Mouse (Mus musculus): ENCODE measurements around the gene Prcp.
"Not testable (repeated sequence)": the region's sequence is repeated elsewhere in the genome, so short reads cannot be mapped to it uniquely, and the experiment has no call there.

Prcp gene

DNA sequence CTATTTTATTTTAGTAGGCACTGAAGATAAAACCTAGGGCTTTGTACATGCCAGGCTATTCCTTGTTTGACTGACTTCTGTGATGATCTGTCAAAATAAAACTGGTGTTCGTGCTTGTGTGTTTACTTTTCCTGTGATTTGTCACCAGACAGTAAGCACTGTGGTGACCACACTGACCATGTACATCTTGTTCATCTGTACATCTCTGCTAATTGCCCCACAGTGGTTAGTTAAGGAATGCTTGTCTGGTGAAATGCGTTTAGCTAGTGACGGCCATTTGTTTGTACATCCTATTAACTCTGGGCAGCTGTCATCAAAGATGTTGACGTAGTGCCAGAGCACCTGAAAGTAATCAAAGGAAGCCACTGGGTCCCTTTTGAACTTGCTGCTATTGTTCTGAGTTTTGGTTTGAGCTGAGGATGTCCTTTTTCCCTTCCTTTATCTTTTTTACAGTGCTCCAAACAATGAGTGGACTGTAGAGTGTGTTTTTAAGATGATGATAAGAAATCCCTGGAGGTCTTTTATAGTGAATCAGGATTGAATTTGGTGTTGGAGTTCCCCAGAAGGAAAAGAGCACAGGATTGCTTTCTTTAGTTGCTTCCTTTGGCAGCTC is 16.5 kb downstream of the Prcp start:
- DNase-seq, result no peak

DNA sequence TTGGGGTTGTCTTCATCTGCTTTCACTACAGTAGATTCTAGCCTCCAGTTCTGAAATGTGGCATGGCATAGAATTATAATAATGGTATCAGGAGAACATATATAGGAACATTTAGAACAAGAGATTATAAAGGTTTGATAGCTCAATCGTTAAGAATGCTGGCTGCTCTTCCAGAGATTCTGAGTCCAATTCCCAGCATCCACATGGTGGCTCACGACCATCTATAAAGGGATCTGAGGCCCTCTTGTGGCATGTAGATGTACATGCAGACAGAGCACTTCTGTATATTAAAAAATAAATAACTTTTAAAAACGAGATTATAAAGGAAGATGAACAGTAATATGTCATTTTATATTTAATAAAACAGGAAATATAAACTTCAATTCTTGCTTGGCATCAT is 19.2 kb downstream of the Prcp start:
- no peak for DNase-seq

DNA sequence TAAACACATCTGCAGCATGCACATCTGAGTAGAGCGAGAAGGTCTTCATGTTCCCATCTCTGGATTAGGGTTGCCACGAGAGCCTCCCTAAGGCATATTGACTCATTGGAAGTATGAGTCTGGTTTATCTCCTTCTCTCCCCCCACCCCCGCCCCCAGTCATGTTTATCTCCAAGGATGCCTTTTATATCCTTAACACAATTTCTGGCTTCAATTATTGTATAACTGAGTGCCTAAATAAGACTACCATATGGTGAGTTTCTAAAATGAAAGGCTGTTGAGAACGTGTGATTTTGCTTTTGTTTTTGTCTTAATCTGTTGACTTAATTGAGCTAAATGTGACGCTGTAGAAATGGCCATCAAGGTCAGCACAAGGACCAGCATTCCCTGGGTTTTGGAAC is 21.8 kb downstream of the Prcp start:
- DNase-seq, result no peak

GRCm38 (mm10) chr7:92897021-92897420 is 22.8 kb downstream of the Prcp start:
- DNase-seq, result peak; percentile 11 to 36

GRCm38 (mm10) chr7:92903360-92904038 is 29.2 kb downstream of the Prcp start:
- peak; percentile 77 to 79 for DNase-seq

DNA sequence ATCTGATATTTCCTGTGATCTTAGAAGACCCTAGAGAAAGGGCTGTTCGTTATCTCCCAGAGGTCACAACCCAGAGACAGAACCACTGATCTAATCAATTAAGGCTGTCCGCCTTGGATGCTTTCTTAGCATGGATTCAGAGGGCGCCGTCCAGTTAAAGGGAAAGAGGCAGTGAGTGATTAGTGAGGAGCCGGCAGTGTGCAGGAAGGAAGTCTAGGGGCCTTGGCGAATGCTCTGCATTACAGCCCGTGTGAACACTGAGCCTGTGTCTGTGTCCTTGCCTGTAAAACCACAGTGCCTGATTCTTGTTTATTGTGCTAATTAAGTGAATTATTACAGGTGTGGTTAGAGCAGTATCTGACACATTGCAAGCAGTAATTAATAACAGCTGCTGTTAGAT is 30.0 kb downstream of the Prcp start:
- DNase-seq, result not testable (repeated sequence)

DNA sequence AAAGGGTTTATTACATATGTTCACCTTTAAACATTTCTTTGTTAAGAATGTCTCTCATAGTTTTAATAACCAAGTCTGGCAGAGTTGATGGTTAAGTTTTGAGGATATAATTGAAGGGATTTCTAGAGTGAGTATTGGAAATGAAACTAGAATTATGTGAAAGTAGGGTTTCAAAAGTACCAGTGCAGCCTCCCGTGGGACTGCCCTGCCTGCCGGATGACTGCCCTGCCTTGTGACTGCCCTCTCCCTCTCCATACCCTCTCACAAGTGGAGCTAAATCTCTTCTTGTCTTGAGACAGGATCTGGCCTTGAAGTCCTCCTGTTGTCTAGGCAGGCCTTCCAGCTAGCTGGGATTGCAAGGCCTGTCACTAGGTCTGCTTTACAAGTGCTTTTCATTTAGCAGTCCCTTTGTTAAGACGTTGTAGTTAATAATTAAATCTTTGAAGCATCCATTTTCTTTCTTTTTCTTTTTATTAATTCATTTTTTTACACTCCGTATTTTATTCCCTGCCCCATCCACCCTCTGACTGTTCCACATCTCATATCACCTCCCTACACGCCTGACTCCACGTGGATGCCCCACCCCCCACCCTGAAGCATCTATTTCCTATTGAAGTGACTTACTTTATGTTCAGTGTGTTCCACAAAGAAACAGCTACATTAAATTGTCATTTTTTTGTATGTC is 46.0 kb downstream of the Prcp start:
- no peak for DNase-seq

DNA sequence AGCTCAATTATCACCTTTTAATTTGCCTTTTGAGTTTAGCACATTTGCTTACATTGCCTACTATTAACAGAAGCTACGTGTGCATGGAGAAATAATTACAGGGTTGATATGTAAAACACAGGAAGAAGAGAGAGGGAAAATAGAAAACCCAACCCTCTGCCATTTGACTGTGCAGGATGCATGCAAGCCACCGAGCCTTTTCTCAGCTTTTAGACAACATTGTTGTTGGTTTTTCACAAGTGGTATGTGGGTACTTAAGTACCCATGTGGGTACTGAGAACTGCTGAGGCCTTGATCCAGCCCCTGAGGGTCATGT is 46.5 kb downstream of the Prcp start:
- DNase-seq, result no peak

- no peak for DNase-seq
Observed at GRCm38 (mm10) chr7:92932792-92933191, 58.5 kb downstream of the Prcp start.

DNA sequence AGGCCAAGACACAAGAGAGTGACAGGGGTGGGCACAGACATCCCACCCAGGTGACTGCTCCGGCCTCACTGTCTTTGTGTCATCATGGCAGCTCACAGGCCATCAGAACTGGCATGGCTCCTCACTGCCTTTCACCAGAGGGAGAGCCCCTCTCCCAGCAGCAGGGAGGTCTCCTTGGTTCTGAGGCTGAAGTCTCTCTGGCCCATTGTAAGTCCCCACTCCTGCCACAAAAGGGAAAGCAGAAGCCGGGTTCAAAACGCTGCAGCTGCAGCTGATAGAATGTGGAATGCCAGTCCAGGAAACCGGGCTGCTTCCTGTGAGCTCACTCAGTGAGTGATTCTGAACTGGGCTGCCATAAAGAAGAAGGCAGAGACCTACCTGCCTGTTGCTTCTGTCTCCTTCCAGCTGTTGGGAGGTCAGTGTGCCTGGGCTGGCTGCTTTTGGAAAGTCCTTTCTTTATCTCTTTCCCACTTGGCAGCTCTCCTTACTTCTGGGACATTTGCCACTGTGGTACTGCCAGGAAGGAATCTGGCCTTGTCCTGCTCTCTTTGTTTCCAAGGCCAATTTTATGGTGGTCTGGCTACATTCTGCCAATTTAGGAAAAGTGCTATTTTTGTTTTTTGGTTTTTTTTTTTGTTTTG is 59.2 kb downstream of the Prcp start:
- peak in 1 of 2 experiments; percentile 15 for DNase-seq

DNA sequence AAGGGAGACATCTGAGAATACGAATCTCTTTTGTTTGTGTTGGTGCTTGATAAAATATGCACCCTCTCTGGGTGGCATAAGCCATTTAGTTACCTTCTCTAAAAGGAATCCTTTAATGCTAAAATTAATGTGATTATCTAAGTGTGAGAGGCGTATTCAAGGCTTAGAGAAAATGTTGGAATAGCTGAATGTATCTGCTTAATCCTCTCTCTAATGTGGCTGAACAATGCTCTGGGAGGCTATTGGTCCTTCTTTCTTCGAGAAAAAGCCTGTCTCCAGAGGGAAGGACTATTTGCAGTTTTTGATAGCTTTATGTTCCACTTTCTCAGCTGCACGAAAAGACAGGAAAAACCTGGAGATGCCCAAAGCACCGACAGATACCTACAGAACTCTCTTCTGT is 62.5 kb downstream of the Prcp start:
- no peak for DNase-seq

DNA sequence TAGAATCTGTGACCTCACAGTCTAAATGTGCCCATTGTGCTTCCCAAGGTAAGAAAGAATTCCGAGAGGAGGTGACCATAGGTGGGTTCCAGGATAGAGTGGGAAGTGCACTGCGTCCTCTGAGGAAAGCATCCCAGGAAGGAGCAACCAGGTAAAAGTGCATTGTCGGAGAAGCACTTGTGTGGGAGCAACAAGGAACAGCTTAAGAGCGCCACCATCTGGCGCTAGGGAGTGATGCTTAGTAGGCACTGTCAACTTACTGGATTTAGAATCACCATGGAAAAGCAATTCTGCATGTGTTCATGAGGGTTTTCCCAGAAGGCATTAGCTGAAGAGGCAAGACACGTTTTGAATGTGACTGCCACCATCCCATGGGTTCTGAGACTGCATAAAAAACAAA is 63.7 kb downstream of the Prcp start:
- DNase-seq, result peak in 1 of 2 experiments; percentile 18

DNA sequence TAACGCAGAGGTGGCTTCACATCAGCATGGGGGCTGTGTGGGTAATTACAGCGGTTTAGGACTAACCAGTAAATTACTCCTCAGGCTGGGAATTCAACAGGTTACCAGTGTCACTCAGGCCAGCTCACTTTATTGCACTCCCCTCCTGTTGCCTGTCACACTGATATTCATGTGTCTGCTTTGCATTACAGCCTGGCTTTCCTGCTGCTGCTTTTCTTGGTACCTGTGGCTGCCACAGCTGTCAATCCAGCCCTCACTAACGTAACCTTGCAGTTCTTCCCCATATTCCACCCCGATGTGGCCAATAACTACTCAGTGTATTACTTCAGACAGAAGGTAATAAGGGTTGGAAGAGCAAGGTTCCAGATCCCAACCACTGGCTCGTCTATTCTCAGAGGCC is 65.5 kb downstream of the Prcp start:
- no peak for DNase-seq

DNA sequence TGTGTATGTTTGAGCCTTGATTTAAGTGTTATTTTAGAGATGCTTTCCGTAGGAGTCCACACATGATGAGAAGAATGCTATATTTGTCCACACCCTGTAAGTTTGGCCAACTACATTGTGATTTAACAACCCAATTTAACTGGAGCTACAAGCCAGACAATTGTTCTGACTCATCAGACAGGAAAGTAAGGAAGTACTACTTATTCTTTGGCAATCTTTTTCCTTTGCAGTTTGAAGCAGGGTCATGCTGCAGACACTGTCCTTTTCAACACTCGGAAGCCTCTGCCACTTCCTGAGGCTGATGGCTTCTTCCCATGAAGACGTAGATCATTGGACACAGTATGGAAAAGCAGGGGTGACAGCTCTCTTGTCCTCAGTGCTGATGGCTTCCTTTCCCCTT is 76.5 kb downstream of the Prcp start:
- peak; percentile 14 to 65 for DNase-seq

GRCm38 (mm10) chr7:92952210-92952609 is 77.9 kb downstream of the Prcp start:
- DNase-seq, result no peak

GRCm38 (mm10) chr7:92959758-92960157 is 85.5 kb downstream of the Prcp start:
- no peak for DNase-seq

GRCm38 (mm10) chr7:92961876-92962275 is 87.6 kb downstream of the Prcp start:
- DNase-seq, result no peak

GRCm38 (mm10) chr7:92964754-92965501 is 90.7 kb downstream of the Prcp start:
- DNase-seq, result peak in 1 of 2 experiments; percentile 29

- peak in 1 of 2 experiments; percentile 7 for DNase-seq
Observed at GRCm38 (mm10) chr7:92967381-92968127, 93.3 kb downstream of the Prcp start.

GRCm38 (mm10) chr7:92977429-92977828 is 103.2 kb downstream of the Prcp start:
- DNase-seq, result no peak

GRCm38 (mm10) chr7:92978225-92978624 is 104.0 kb downstream of the Prcp start:
- DNase-seq, result no peak

DNA sequence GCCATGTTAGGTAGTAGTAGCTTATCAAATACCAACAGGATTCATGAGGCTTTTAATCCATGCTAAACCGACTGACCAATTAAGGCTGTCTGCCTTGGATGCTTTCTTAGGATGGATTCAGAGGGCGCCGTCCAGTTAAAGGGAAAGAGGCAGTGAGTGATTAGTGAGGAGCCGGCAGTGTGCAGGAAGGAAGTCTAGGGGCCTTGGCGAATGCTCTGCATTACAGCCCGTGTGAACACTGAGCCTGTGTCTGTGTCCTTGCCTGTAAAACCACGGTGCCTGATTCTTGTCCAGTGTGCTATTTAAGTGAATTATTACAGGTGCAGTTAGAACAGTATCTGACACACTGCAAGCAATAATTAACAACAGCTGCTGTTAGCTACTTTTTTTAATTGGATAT is 104.5 kb downstream of the Prcp start:
- not testable (repeated sequence) for DNase-seq

Measured in kidney, postnatal 25 days (tissue).